Mouse (Mus musculus) bone marrow, adult 2 months (tissue): ENCODE measurements around the gene Ppp6r3. TPM values are rescaled to one million over a fixed set of nuclear protein-coding genes. Genes with fewer than 3 reads are reported as not detected.
"Not testable (repeated sequence)": the region's sequence is repeated elsewhere in the genome, so short reads cannot be mapped to it uniquely, and the experiment has no call there.

Experiments used
- H3K27ac ChIP-seq: fragments of 200-500 bp; 2 replicates; pipeline ENCODE4 v1.5.1; 2012; ENCODE audit warnings: low read depth, mild to moderate bottlenecking, control low read depth, inconsistent platforms, low read length; ENCODE audit not compliant: control insufficient read depth, poor library complexity, insufficient read depth
- H3K4me1 ChIP-seq: fragments of 200-500 bp; 2 replicates; pipeline ENCODE4 v1.6.1; 2011; ENCODE audit warnings: low read length; ENCODE audit not compliant: control insufficient read depth, insufficient read depth
- H3K4me3 ChIP-seq: fragments of 200-500 bp; replicated peaks from 2 replicates; pipeline ENCODE3; 2011; ENCODE audit warnings: mild to moderate bottlenecking, low read depth, low read length, control low read depth; ENCODE audit not compliant: control insufficient read depth
- CTCF ChIP-seq: fragments of 200-500 bp; IDR thresholded peaks from 2 replicates; pipeline ENCODE4 v1.5.1; 2011; ENCODE audit warnings: low read length, control low read depth; ENCODE audit not compliant: control insufficient read depth, insufficient read depth
- POLR2A ChIP-seq: fragments of 200-500 bp; IDR thresholded peaks from 2 replicates; pipeline ENCODE4 v1.6.1; 2011; ENCODE audit warnings: low read depth, mild to moderate bottlenecking, control low read depth, low read length, borderline replicate concordance; ENCODE audit not compliant: control insufficient read depth
- WGBS: fragments of 180-500 bp; shearing (Covaris S2); methylation state at CpG from one replicate; pipeline ENCODE4 v1.1.7; 2018; 5-methylcytosine and 5-hydroxymethylcytosine counted together
- polyA plus RNA-seq: library from polyadenylated mRNA; stranded (reverse); fragments of >200 nt; gene quantifications from 2 replicates; pipeline ENCODE4 v1.2.4, GENCODE M21; 2011; ENCODE audit warnings: low replicate concordance; ENCODE audit not compliant: missing spikeins, insufficient read depth, insufficient read length

The Ppp6r3 gene
- polyA plus RNA-seq, 1 experiment = 34.6 TPM

DNA sequence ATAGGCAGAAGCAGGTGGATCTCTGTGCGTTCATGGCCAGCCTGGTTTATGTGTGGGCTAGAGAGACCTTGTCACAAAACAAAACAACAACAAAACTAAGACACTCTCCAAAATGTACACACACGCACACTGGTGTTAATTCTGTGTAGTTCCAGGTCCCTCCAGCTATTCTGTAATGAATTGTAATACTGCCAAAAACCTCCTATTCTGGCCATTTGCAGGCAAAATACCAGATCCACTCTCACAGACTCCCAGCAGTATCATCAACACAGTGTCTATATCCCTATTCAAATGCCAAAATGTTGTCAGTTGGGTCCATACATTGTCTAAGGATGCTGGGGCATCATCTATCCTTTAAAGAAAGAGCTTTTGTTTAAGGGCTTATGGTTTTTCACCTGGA, 30.6 kb downstream of the Ppp6r3 start:
- 85% methylated on average over 2 of the region's 2 CpGs for WGBS
- H3K27ac ChIP-seq = no peak overlapping the region
- TF ChIP-seq CTCF (no peak), POLR2A (no peak)
- no peak overlapping the region for H3K4me3 ChIP-seq
- peaks cover 1% of the 10 kb centered on the region; the same call in 1 of the 2 replicates for H3K4me1 ChIP-seq

DNA sequence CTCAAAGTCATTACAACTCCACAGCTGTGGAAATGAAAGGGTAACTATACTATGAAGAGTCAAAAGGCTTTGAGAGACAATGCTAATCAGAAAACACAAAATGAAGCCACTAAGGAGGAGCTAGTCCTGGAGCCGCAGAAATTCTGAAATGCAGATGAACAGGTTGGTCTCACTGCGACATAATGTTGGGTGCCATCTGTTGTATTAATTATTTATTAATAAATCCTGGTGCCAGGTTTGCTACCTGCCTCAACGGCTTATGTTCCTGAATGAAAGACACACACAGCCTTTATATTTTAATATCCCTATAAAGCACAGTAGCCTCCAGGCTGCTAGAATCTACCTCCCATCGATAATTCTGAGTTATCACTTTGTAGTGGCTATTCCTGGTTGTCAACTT, 33.0 kb downstream of the Ppp6r3 start:
- no peak overlapping the region for H3K4me3 ChIP-seq
- no peak for TF ChIP-seq CTCF
- TF ChIP-seq POLR2A = no peak
- H3K4me1 ChIP-seq = peaks cover 3% of the 10 kb centered on the region; the same call in 1 of the 2 replicates
- H3K27ac ChIP-seq = no peak overlapping the region
- 93% methylated on average over 4 of the region's 4 CpGs for WGBS

DNA sequence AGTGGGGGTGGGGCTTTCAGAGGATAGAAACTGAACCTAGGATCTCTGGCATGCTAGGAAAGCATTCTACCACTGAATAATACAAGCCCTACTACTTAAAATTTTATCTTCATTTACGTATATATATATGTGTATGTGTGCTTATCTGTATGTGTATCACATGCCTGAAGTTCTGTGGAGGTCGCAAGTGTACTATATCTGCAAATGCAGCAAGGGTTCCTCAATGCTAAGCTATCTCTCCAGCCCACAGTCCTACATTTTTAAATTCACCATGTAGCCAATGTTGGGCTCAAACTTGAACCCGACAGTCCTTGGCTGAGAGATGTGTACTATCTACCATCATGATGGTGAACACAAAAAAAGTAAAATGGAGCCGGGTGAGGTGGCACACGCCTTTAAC, 34.6 kb downstream of the Ppp6r3 start:
- WGBS = 63% methylated on average over 5 of the region's 5 CpGs
- Histone ChIP-seq H3K27ac (no peak overlapping the region), H3K4me3 (no peak overlapping the region), H3K4me1 (peaks cover 3% of the 10 kb centered on the region; the same call in 1 of the 2 replicates)
- TF ChIP-seq CTCF (no peak), POLR2A (no peak)

DNA sequence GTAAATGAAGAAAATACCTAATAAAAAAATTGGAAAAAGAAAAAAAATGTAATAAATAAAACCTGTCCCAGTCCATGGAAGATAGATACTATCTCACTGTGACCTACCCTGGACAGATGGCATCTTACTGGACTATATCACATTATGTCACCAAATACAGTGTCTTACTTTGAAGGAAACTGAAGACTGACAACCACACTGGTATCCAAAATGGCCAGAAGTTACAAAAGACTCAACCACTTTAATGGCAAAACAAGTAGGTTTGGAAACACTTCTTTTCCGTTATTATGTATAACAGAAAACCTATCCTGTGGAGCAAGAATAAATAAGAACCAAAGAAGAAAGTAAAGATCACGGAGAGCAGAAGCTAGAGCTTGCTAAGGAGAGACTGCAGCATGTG, 35.3 kb downstream of the Ppp6r3 start:
- H3K27ac ChIP-seq = no peak overlapping the region
- WGBS = 47% methylated on average over 2 of the region's 2 CpGs
- peaks cover 3% of the 10 kb centered on the region; the same call in 1 of the 2 replicates for H3K4me1 ChIP-seq
- H3K4me3 ChIP-seq = no peak overlapping the region
- TF ChIP-seq CTCF (no peak), POLR2A (no peak)

DNA sequence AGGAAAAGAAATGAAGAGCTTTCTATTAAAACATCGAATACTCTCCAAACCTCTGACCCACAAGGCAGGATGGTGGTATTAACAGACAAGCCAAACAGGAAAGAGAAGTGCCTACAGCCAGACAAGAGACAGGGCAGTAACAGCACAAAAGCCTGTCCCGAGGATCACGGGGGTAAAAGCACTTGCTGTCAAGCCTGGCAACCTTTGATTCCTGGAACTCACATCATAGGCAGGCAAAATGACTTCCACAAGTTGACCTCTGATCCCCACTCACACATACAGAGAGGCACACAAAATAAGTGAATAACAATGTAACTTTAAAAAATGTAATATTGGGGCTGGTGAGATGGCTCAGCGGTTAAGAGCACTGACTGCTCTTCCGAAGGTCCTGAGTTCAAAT, 36.1 kb downstream of the Ppp6r3 start:
- peaks cover 2% of the 10 kb centered on the region for H3K4me1 ChIP-seq
- no peak overlapping the region for H3K27ac ChIP-seq
- 41% methylated on average over 5 of the region's 5 CpGs for WGBS
- H3K4me3 ChIP-seq = no peak overlapping the region
- TF ChIP-seq POLR2A (no peak), CTCF (no peak)

DNA sequence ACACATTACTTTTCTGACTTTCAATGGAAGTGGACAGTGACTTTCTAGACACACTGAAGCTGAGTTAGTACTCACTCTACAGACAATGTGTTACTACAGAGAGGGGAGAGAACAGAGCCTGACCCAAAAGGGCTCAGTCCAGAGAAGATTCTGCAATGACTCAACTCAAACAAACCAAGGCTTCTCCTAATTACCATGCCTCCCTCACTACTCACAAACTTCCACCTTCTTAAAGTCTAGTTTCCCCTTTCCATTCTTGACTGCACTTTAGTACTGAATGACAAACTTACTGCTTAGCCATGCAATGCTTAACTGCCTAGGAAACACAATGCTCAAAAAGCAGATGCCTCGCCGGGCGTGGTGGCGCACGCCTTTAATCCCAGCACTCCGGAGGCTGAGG, 37.9 kb downstream of the Ppp6r3 start:
- 59% methylated on average over 6 of the region's 6 CpGs for WGBS
- Histone ChIP-seq H3K27ac (no peak overlapping the region), H3K4me1 (peaks cover 2% of the 10 kb centered on the region), H3K4me3 (no peak overlapping the region)
- TF ChIP-seq POLR2A = no peak
- TF ChIP-seq CTCF = no peak

DNA sequence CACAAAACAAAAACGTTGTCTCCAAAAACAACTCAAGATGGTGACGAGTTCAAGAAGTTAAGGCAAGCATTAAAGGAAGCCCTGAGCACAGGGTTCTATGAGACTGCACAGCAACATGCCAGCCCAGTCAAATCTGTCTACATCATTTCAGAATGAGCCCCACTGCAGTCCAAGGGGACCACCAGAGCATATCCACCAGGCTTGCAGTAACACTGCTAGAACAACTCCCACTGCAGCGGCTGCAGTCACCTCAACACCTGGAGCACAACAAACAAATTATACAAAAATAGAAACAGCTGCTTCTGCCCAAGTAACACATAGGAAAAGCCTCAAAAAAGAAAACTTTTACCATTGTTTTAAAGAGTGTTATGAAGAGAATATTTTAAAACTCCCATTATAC, 40.6 kb downstream of the Ppp6r3 start:
- Histone ChIP-seq H3K4me1 (peaks cover 2% of the 10 kb centered on the region), H3K4me3 (no peak overlapping the region), H3K27ac (no peak overlapping the region)
- no peak for TF ChIP-seq POLR2A
- no peak for TF ChIP-seq CTCF
- 83% methylated on average over 3 of the region's 3 CpGs for WGBS

DNA sequence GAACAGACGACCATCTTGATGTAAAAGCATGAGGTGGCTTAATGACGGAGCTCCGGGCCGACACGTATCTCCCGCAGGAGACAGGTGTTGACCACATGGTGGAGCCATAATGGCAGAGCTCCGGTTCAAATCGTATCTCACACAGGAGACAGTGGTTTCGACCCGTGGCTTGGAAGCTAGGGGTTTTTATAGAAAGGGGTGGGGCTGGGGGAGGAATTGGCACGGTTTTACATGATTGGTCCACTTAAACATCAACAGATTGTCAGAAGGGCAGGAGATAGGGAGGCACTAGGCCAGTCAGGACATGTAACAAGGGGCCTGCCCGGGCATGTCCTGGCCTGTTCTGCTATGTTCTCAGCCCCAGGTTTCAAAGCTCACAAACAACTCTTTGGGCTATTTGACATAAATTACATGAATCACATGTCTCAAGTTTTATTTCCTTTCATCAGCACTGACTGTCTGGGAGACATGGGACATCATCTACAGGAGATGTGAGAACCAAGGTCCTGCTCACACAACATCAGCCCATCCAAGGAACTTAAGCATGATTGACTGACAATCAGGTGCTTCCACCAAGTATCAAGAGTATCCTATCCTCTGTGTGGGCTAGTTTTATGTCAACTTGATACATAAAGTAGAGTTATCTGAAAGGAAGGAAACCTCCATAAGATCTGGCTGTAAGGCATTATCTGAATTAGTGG, 42.1 kb downstream of the Ppp6r3 start:
- WGBS = 73% methylated on average over 12 of the region's 12 CpGs
- not testable (repeated sequence) for H3K4me3 ChIP-seq, H3K27ac ChIP-seq, H3K4me1 ChIP-seq

DNA sequence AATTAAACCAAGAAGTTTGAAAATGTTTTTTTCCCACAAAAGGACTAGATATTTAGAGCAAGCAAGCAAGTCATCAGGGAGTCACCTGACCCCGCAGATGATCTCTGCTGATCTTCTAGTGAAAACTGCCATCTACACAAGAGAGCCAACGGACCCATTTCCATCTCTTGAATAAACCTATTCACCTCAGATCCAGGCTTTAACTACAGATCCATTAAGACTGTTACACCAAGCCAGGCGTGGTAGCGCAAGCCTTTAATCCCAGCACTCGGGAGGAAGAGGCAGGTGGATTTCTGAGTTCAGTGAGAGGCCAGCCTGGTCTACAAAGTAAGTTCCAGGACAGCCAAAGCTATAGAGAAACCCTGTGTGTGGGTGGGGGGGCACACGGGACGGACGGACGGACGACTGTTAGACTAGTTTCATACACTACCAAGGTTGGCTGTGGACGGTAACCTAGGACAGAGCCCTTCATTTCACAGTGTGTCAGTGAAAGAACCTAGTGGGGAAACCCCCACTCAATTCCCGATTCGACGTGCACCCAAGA, 42.8 kb downstream of the Ppp6r3 start:
- H3K4me3 ChIP-seq = no peak overlapping the region
- 96% methylated on average over 14 of the region's 14 CpGs for WGBS
- TF ChIP-seq CTCF (no peak), POLR2A (no peak)
- H3K27ac ChIP-seq = no peak overlapping the region
- H3K4me1 ChIP-seq = no peaks in the 10 kb centered on the region; the same call in none of the 2 replicates
